Mouse (Mus musculus) E14TG2a.4 (cell line): ENCODE data around the gene Ppm1h.

Experiments
- CTCF ChIP-seq: conservative IDR thresholded peaks from 2 replicates; pipeline ENCODE4 v1.5.1; 2014; ENCODE audit warnings: low read length
- NANOG ChIP-seq: IDR thresholded peaks from 2 replicates; pipeline ENCODE4 v1.6.1; 2014; ENCODE audit warnings: borderline replicate concordance, low read length, mixed read lengths

DNA sequence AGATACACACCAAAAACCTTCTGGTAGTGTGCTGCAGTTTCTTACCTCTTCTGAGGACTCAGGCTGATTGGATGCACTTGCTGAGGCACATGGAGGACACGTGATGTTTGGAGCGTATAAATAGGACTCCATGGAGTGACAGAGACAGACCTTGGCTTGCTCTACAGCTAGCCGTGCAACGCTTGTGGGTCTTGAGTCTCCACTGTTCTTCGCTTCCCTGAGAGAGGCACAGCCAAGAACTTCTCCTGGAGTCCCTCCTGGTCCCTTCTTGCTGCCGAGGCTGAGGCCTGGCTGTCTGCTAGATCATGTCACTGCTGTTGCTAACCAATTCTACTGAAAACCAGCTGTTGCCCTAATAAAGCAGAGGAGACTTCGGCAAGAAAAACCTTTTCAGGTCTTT, 221.4 kb downstream of the Ppm1h start:
- TF ChIP-seq CTCF, result no peak
- no peak for TF ChIP-seq NANOG
